Comparison of ENCODE assay signal across 8 mouse cellular contexts in the genomic region with DNA sequence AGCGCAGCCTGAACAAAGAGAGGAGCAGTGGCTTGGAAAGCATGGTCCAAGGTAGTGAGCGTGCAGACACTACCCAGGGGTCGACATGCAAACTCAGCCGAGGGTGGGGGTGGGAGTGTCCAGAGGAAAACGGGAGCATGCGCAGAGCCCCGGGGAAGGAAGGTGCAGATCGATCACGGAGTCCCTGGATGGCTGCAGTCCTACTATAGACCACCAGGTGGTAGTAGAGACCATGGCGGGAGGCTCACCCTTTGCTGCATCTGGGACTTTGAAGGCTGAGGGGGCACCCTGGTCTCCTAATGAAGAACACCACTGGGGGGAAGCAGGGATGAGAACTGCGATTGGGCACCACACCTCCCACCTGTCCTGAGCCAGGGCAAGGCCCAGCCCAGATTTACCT. TPM values are rescaled to one million over a fixed set of nuclear protein-coding genes. Genes with fewer than 3 reads are reported as not detected.
DNase-seq lines count a peak whose midpoint lies in the region; ATAC-seq and TF ChIP-seq lines count a peak whose summit lies in the region.

No protein-coding gene starts in this region.

- intact Hi-C loops in heart, postnatal 25 days (cut with DNase I), result loop anchor here (1.0 to 10.0 kb wide), 3 partner anchors 14 to 514 kb away; no protein-coding TSS in a partner anchor
- intact Hi-C loops in left cerebral cortex, postnatal 36 days (cut with DNase I), result loop anchor here (2.0 kb wide), 1 partner anchor 14 kb away; no protein-coding TSS in a partner anchor

- 9% methylated on average over 11 of the region's 11 CpGs for WGBS in cerebellum, adult 2 months
- WGBS in forebrain, embryonic 16.5 days, result 3% methylated on average over 11 of the region's 11 CpGs
- 2% methylated on average over 11 of the region's 11 CpGs for WGBS in hindbrain, embryonic 13.5 days
- WGBS in small intestine, adult 2 months, result 7% methylated on average over 11 of the region's 11 CpGs

- H3K9ac ChIP-seq in forebrain, embryonic 16.5 days (replicated peaks; ENCODE audit: low read depth, low read length), result peak overlapping the region; percentile 54
- H3K9ac ChIP-seq in hindbrain, embryonic 13.5 days, result peak overlapping the region; percentile 63

- no peak overlapping the region for H3K27ac ChIP-seq in cerebellum, adult 2 months (ENCODE audit: insufficient read depth, low read length)
- H3K27ac ChIP-seq in forebrain, embryonic 16.5 days (ENCODE audit: low read length), result no peak overlapping the region
- H3K27ac ChIP-seq in hindbrain, embryonic 13.5 days, result peak overlapping the region; percentile 3; the same call in 1 of the 2 replicates
- no peak overlapping the region for H3K27ac ChIP-seq in small intestine, adult 2 months (ENCODE audit: insufficient read depth, low read depth, low read length)

- TF ChIP-seq CTCF in cerebellum, adult 2 months (IDR thresholded peaks at IDR 0.05; ENCODE audit: borderline replicate concordance, insufficient read depth, low read depth, low read length), result peak; percentile 96
- peak; percentile 88 for TF ChIP-seq CTCF in small intestine, adult 2 months (IDR thresholded peaks at IDR 0.05; ENCODE audit: extremely low read depth, insufficient read length, insufficient replicate concordance, low read depth, low read length)

- peak; percentile 46 for ATAC-seq in forebrain, embryonic 16.5 days
- peak; percentile 45 for ATAC-seq in hindbrain, embryonic 13.5 days (ENCODE audit: low FRiP score)

- TF ChIP-seq POLR2A in cerebellum, adult 2 months (IDR thresholded peaks at IDR 0.05; ENCODE audit: borderline replicate concordance, insufficient read depth, low read length), result no peak
- no peak for TF ChIP-seq POLR2A in small intestine, adult 2 months (IDR thresholded peaks at IDR 0.05; ENCODE audit: low read depth, low read length)

- H3K27me3 ChIP-seq in cerebellum, adult 2 months (ENCODE audit: control insufficient read depth, insufficient read depth, low read length), result no peaks in the 10 kb centered on the region
- H3K27me3 ChIP-seq in forebrain, embryonic 16.5 days (replicated peaks; ENCODE audit: control insufficient read depth, insufficient read depth, low read length), result no peaks in the 10 kb centered on the region
- H3K27me3 ChIP-seq in hindbrain, embryonic 13.5 days, result no peaks in the 10 kb centered on the region
- H3K27me3 ChIP-seq in small intestine, adult 2 months (ENCODE audit: control insufficient read depth, insufficient read depth, low read length), result no peaks in the 10 kb centered on the region

- no peaks in the 10 kb centered on the region for H3K4me1 ChIP-seq in cerebellum, adult 2 months (ENCODE audit: control insufficient read depth, insufficient read depth, low read length)
- peaks cover 50% of the 10 kb centered on the region for H3K4me1 ChIP-seq in forebrain, embryonic 16.5 days (replicated peaks; ENCODE audit: control insufficient read depth, insufficient read depth, low read length)
- H3K4me1 ChIP-seq in hindbrain, embryonic 13.5 days (replicated peaks), result peaks cover 60% of the 10 kb centered on the region
- H3K4me1 ChIP-seq in small intestine, adult 2 months (ENCODE audit: control insufficient read depth, insufficient read depth, insufficient read length, low read length), result peaks cover 11% of the 10 kb centered on the region

- DNase-seq in heart, adult 11 months, result peak; percentile 96
- DNase-seq in heart, postnatal 25 days (ENCODE audit: low spot score), result no peak
- DNase-seq in cerebellum, adult 2 months, result peak; percentile 61 to 79
- DNase-seq in left cerebral cortex, postnatal 36 days (ENCODE audit: low spot score in 2 of 2), result peak; percentile 64 to 74
- DNase-seq in mesoderm, embryonic 11.5 days (ENCODE audit: low read depth, low spot score), result peak; percentile 91

- peak overlapping the region; percentile 65 for H3K4me2 ChIP-seq in forebrain, embryonic 16.5 days (ENCODE audit: low read length)
- H3K4me2 ChIP-seq in hindbrain, embryonic 13.5 days, result peak overlapping the region; percentile 80

- no peak overlapping the region for H3K4me3 ChIP-seq in cerebellum, adult 2 months (replicated peaks; ENCODE audit: insufficient read depth, low read depth, low read length)
- H3K4me3 ChIP-seq in forebrain, embryonic 16.5 days (replicated peaks; ENCODE audit: low read length), result peak overlapping the region; percentile 37
- H3K4me3 ChIP-seq in hindbrain, embryonic 13.5 days, result peak overlapping the region; percentile 37
- H3K4me3 ChIP-seq in small intestine, adult 2 months (ENCODE audit: low read depth, low read length), result peak overlapping the region; percentile 21; the same call in 1 of the 2 replicates

- no peaks in the 10 kb centered on the region for H3K9me3 ChIP-seq in forebrain, embryonic 16.5 days (ENCODE audit: control insufficient read depth, low read length)
- H3K9me3 ChIP-seq in hindbrain, embryonic 13.5 days, result no peaks in the 10 kb centered on the region

- H3K36me3 ChIP-seq in forebrain, embryonic 16.5 days (ENCODE audit: control insufficient read depth, insufficient read depth), result no peaks in the 10 kb centered on the region; the same call in 1 of the 2 replicates
- peaks cover 22% of the 10 kb centered on the region for H3K36me3 ChIP-seq in hindbrain, embryonic 13.5 days
- H3K36me3 ChIP-seq in small intestine, adult 2 months (ENCODE audit: control insufficient read depth, insufficient read depth, low read length), result peaks cover 5% of the 10 kb centered on the region; the same call in 1 of the 2 replicates

RNA-seq across cellular contexts. Expression of a gene that starts 2.6 kb away (rescaled TPM):
- under 1 TPM; 0.31 to 0.47 TPM for total RNA-seq in heart, postnatal 25 days (2021)
- 0.36 and 0.64 TPM in 2 replicates for polyA plus RNA-seq in cerebellum, adult 2 months (2012; rRNA removed)
- 14.1 and 16.7 TPM in 2 replicates for polyA plus RNA-seq in forebrain, embryonic 16.5 days (2015; fragmentation: Nextera tagmentation; extraction: Ambion mirVana)
- polyA plus RNA-seq in hindbrain, embryonic 13.5 days (2015; fragmentation: Nextera tagmentation; extraction: Ambion mirVana), result 8.6 and 9.8 TPM in 2 replicates
- 1 to 10 TPM in 1 of 2 experiments, not detected in 1; 1.2 TPM for total RNA-seq in left cerebral cortex, postnatal 36 days (2021)
- 11.6 and 20.0 TPM in 2 replicates for polyA plus RNA-seq in small intestine, adult 2 months (2012; rRNA removed)

RNA-seq across cellular contexts. Expression of a gene that starts 9.3 kb away (rescaled TPM):
- 10 to 100 TPM; 52.7 to 68.7 TPM for total RNA-seq in heart, postnatal 25 days (2021)
- 142 and 147 TPM in 2 replicates for polyA plus RNA-seq in cerebellum, adult 2 months (2012; rRNA removed)
- polyA plus RNA-seq in forebrain, embryonic 16.5 days (2015; fragmentation: Nextera tagmentation; extraction: Ambion mirVana), result 40.4 and 55.2 TPM in 2 replicates
- polyA plus RNA-seq in hindbrain, embryonic 13.5 days (2015; fragmentation: Nextera tagmentation; extraction: Ambion mirVana), result 41.5 and 47.0 TPM in 2 replicates
- total RNA-seq in left cerebral cortex, postnatal 36 days (2021), result 100 to 1,000 TPM in 1 of 2 experiments, 10 to 100 TPM in 1; 96.1 to 120 TPM
- 48.9 and 70.7 TPM in 2 replicates for polyA plus RNA-seq in small intestine, adult 2 months (2012; rRNA removed)

RNA-seq across cellular contexts. Expression of a gene that starts 17.7 kb away (rescaled TPM):
- total RNA-seq in heart, postnatal 25 days (2021), result under 1 TPM in 1 of 2 experiments, not detected in 1; 0.31 TPM
- 31.9 and 37.0 TPM in 2 replicates for polyA plus RNA-seq in cerebellum, adult 2 months (2012; rRNA removed)
- 55.3 and 55.8 TPM in 2 replicates for polyA plus RNA-seq in forebrain, embryonic 16.5 days (2015; fragmentation: Nextera tagmentation; extraction: Ambion mirVana)
- 46.8 and 49.7 TPM in 2 replicates for polyA plus RNA-seq in hindbrain, embryonic 13.5 days (2015; fragmentation: Nextera tagmentation; extraction: Ambion mirVana)
- 10 to 100 TPM; 50.4 to 59.5 TPM for total RNA-seq in left cerebral cortex, postnatal 36 days (2021)
- polyA plus RNA-seq in small intestine, adult 2 months (2012; rRNA removed), result 3.9 and 7.0 TPM in 2 replicates

RNA-seq across cellular contexts. Expression of a gene that starts 21.3 kb away (rescaled TPM):
- not detected for total RNA-seq in heart, postnatal 25 days (2021)
- 0.32 and 0.36 TPM in 2 replicates for polyA plus RNA-seq in cerebellum, adult 2 months (2012; rRNA removed)
- 0.27 TPM in 1 of 2 replicates, not detected in the other for polyA plus RNA-seq in forebrain, embryonic 16.5 days (2015; fragmentation: Nextera tagmentation; extraction: Ambion mirVana)
- polyA plus RNA-seq in hindbrain, embryonic 13.5 days (2015; fragmentation: Nextera tagmentation; extraction: Ambion mirVana), result 0.14 and 0.17 TPM in 2 replicates
- total RNA-seq in left cerebral cortex, postnatal 36 days (2021), result under 1 TPM; 0.23 to 0.39 TPM
- polyA plus RNA-seq in small intestine, adult 2 months (2012; rRNA removed), result 0.93 and 1.2 TPM in 2 replicates

RNA-seq across cellular contexts. Expression of a gene that starts 24.6 kb away (rescaled TPM):
- total RNA-seq in heart, postnatal 25 days (2021), result not detected
- polyA plus RNA-seq in cerebellum, adult 2 months (2012; rRNA removed), result 0.10 and 0.27 TPM in 2 replicates
- polyA plus RNA-seq in forebrain, embryonic 16.5 days (2015; fragmentation: Nextera tagmentation; extraction: Ambion mirVana), result 1.2 and 1.3 TPM in 2 replicates
- polyA plus RNA-seq in hindbrain, embryonic 13.5 days (2015; fragmentation: Nextera tagmentation; extraction: Ambion mirVana), result 1.1 and 1.3 TPM in 2 replicates
- not detected for total RNA-seq in left cerebral cortex, postnatal 36 days (2021)
- polyA plus RNA-seq in small intestine, adult 2 months (2012; rRNA removed), result 2.0 and 9.1 TPM in 2 replicates
